Mouse (Mus musculus): ENCODE data around the gene Hist1h2bf. TPM values are rescaled to one million over a fixed set of nuclear protein-coding genes. Genes with fewer than 3 reads are reported as not detected.

Gene Hist1h2bf
- polyA plus RNA-seq, 1 experiment, result 10.9 TPM

Other genes starting within 250 kb of the Hist1h2bf start
- 22.2 and 24.3 TPM in 2 replicates for gene Zfp322a, start 205.0 kb downstream of the Hist1h2bf start, polyA plus RNA-seq (2012; rRNA removed)
- gene Abt1, start 150.3 kb downstream of the Hist1h2bf start, polyA plus RNA-seq (2012; rRNA removed), result 8.5 and 9.1 TPM in 2 replicates
- gene Btn1a1, start 108.3 kb downstream of the Hist1h2bf start, polyA plus RNA-seq (2012; rRNA removed), result 0.06 and 0.07 TPM in 2 replicates
- 0.04 and 0.11 TPM in 2 replicates for gene Btn2a2, start 85.3 kb downstream of the Hist1h2bf start, polyA plus RNA-seq (2012; rRNA removed)
- gene Hist1h4h, start 43.1 kb downstream of the Hist1h2bf start, polyA plus RNA-seq (2012; rRNA removed), result 14.7 and 20.5 TPM in 2 replicates
- 187 and 225 TPM in 2 replicates for gene Hist1h2af, start 40.3 kb downstream of the Hist1h2bf start, polyA plus RNA-seq (2012; rRNA removed)
- 16.6 and 25.3 TPM in 2 replicates for gene Hist1h3g, start 38.8 kb downstream of the Hist1h2bf start, polyA plus RNA-seq (2012; rRNA removed)
- gene Hist1h2bh, start 30.8 kb downstream of the Hist1h2bf start, polyA plus RNA-seq (2012; rRNA removed), result 2.4 and 4.0 TPM in 2 replicates
- gene Hist1h3f, start 30.1 kb downstream of the Hist1h2bf start, polyA plus RNA-seq (2012; rRNA removed), result 2.5 and 3.5 TPM in 2 replicates
- gene Hist1h4f, start 22.5 kb downstream of the Hist1h2bf start, polyA plus RNA-seq (2012; rRNA removed), result 10.2 and 14.3 TPM in 2 replicates
- gene Hist1h1d, start 20.9 kb downstream of the Hist1h2bf start, polyA plus RNA-seq (2012; rRNA removed), result 0.30 and 0.45 TPM in 2 replicates
- 20.2 and 31.1 TPM in 2 replicates for gene Hist1h3e, start 11.8 kb downstream of the Hist1h2bf start, polyA plus RNA-seq (2012; rRNA removed)
- gene Hist1h2ae, start 3.0 kb downstream of the Hist1h2bf start, polyA plus RNA-seq (2012; rRNA removed), result 9.2 and 10.5 TPM in 2 replicates
- gene Hist1h2bg, start 2.8 kb downstream of the Hist1h2bf start, polyA plus RNA-seq (2012; rRNA removed), result 17.6 and 25.1 TPM in 2 replicates
- 4.5 and 5.4 TPM in 2 replicates for gene Hist1h2ad, start 185 bp upstream of the Hist1h2bf start, polyA plus RNA-seq (2012; rRNA removed)
- gene Hist1h3d, start 1.6 kb upstream of the Hist1h2bf start, polyA plus RNA-seq (2012; rRNA removed), result 14.9 and 24.5 TPM in 2 replicates
- 6.8 and 9.8 TPM in 2 replicates for gene Hist1h4d, start 7.4 kb upstream of the Hist1h2bf start, polyA plus RNA-seq (2012; rRNA removed)
- gene Hist1h2be, start 46.9 kb upstream of the Hist1h2bf start, polyA plus RNA-seq (2012; rRNA removed), result 2.1 and 2.5 TPM in 2 replicates
- 5.2 and 7.1 TPM in 2 replicates for gene Hist1h1e, start 48.4 kb upstream of the Hist1h2bf start, polyA plus RNA-seq (2012; rRNA removed)
- gene Hist1h2ac, start 109.8 kb upstream of the Hist1h2bf start, polyA plus RNA-seq (2012; rRNA removed), result 1.2 and 1.3 TPM in 2 replicates
- gene Hist1h2bc, start 110.0 kb upstream of the Hist1h2bf start, polyA plus RNA-seq (2012; rRNA removed), result 25.7 and 29.8 TPM in 2 replicates
- 0.16 TPM in 1 of 2 replicates, not detected in the other for gene Hist1h1t, start 121.6 kb upstream of the Hist1h2bf start, polyA plus RNA-seq (2012; rRNA removed)
- 7.0 and 8.6 TPM in 2 replicates for gene Hist1h4c, start 124.3 kb upstream of the Hist1h2bf start, polyA plus RNA-seq (2012; rRNA removed)
- 2.3 and 2.4 TPM in 2 replicates for gene Hfe, start 136.7 kb upstream of the Hist1h2bf start, polyA plus RNA-seq (2012; rRNA removed)
- 12.2 and 12.7 TPM in 2 replicates for gene Hist1h1c, start 164.6 kb upstream of the Hist1h2bf start, polyA plus RNA-seq (2012; rRNA removed)
- gene Hist1h3c, start 171.4 kb upstream of the Hist1h2bf start, polyA plus RNA-seq (2012; rRNA removed), result 19.7 and 29.1 TPM in 2 replicates
- 6.1 and 9.8 TPM in 2 replicates for gene Hist1h2bb, start 172.5 kb upstream of the Hist1h2bf start, polyA plus RNA-seq (2012; rRNA removed)
- gene Hist1h2ab, start 176.9 kb upstream of the Hist1h2bf start, polyA plus RNA-seq (2012; rRNA removed), result 24.0 and 28.7 TPM in 2 replicates
- gene Hist1h3b, start 178.1 kb upstream of the Hist1h2bf start, polyA plus RNA-seq (2012; rRNA removed), result 26.1 and 47.9 TPM in 2 replicates
- gene Hist1h4b, start 182.8 kb upstream of the Hist1h2bf start, polyA plus RNA-seq (2012; rRNA removed), result 20.0 and 24.9 TPM in 2 replicates
- gene Hist1h4a, start 187.0 kb upstream of the Hist1h2bf start, polyA plus RNA-seq (2012; rRNA removed), result 8.6 and 12.5 TPM in 2 replicates
- 15.6 and 21.5 TPM in 2 replicates for gene Hist1h3a, start 188.2 kb upstream of the Hist1h2bf start, polyA plus RNA-seq (2012; rRNA removed)
- gene Hist1h1a, start 189.5 kb upstream of the Hist1h2bf start, polyA plus RNA-seq (2012; rRNA removed), result 3.5 and 4.3 TPM in 2 replicates
- 0.02 TPM in 1 of 2 replicates, not detected in the other for gene Trim38, start 195.7 kb upstream of the Hist1h2bf start, polyA plus RNA-seq (2012; rRNA removed)
- gene Slc17a2, start 232.8 kb upstream of the Hist1h2bf start, polyA plus RNA-seq (2012; rRNA removed), result not detected in 2 replicates